ENCODE assay signal across 29 mouse cellular contexts in the genomic region with DNA sequence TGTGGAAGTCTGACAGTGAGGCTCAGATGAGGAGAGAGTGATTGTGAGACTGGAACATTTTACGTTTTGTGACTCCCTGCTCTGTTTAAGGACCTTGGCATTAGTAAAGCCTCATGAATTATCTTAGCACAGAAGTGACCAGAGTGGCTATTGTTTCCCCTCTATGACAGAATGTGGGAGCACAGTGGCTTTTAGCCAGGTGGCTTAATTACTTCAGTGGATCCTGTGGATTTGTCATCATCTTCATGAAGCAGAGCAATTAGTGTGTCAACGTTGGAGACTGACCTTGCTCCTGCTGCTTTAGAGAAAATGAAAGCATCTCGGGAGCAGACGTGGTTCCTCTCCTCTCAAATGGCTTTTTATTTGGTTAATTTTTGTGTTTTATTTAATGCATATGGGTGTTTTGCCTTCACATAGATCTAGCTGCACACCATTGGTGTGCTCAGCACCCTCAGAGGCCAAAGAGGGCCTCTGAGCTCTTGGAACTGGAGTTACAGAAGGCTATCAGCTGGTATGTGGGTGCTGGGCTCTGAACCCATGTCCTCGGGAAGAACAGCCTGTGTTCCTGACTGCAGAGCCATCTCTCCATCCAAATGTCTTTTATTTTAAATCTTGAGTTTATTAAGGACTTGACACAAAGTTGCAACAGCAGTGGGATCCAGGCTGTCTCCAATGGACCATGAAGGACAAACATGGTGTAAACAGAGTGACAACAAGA. TPM values are rescaled to one million over a fixed set of nuclear protein-coding genes. Genes with fewer than 3 reads are reported as not detected.
DNase-seq lines count a peak whose midpoint lies in the region; ATAC-seq lines count a peak whose summit lies in the region.
"Had no signal": no experiment of that assay in that cellular context is flagged by ENCODE, and none has a peak within 500 bp of the region (broad histone marks: within the 10 kb centered on the region; RNA-seq: fewer than 3 reads in every experiment).

No protein-coding gene starts in this region.

- 50% methylated on average over 5 of the region's 5 CpGs for WGBS in hindbrain, embryonic 16.5 days
- whole genome bisulfite sequencing in hindbrain, embryonic 11.5 days: 80% methylated on average over 5 of the region's 5 CpGs

- no peaks in the 10 kb centered on the region for H3K27me3 ChIP-seq in hindbrain, embryonic 16.5 days (replicated peaks; ENCODE audit: control insufficient read depth, insufficient read depth, low read length)
- no peaks in the 10 kb centered on the region for H3K27me3 ChIP-seq in hindbrain, embryonic 11.5 days (ENCODE audit: control insufficient read depth, insufficient read depth, low read length)
- H3K27me3 ChIP-seq: embryonic facial prominence, embryonic 15.5 days; forebrain, embryonic 12.5 days; heart, embryonic 12.5 days; limb, embryonic 13.5 days; liver, embryonic 12.5 days; midbrain, embryonic 13.5 days; neural tube, embryonic 15.5 days; stomach, embryonic 15.5 days had no signal

- no peaks in the 10 kb centered on the region for H3K4me1 ChIP-seq in hindbrain, embryonic 16.5 days (ENCODE audit: control insufficient read depth, insufficient read depth, low read depth, low read length)
- H3K4me1 ChIP-seq in hindbrain, embryonic 11.5 days (replicated peaks; ENCODE audit: control insufficient read depth, insufficient read depth, low read length): no peaks in the 10 kb centered on the region
- H3K4me1 ChIP-seq: embryonic facial prominence, embryonic 10.5 days; embryonic facial prominence, embryonic 15.5 days; forebrain, embryonic 12.5 days; limb, embryonic 13.5 days; liver, embryonic 12.5 days; midbrain, embryonic 13.5 days; stomach, embryonic 15.5 days had no signal

- no peak overlapping the region for H3K27ac ChIP-seq in hindbrain, embryonic 16.5 days (ENCODE audit: low read depth, low read length)
- no peak overlapping the region for H3K27ac ChIP-seq in hindbrain, embryonic 11.5 days (ENCODE audit: low read depth, low read length)
- H3K27ac ChIP-seq: embryonic facial prominence, embryonic 10.5 days; embryonic facial prominence, embryonic 15.5 days; forebrain, embryonic 12.5 days; limb, embryonic 13.5 days; liver, embryonic 12.5 days; midbrain, embryonic 13.5 days; neural tube, embryonic 15.5 days; stomach, embryonic 15.5 days had no signal

- no peak overlapping the region for H3K4me2 ChIP-seq in hindbrain, embryonic 16.5 days (ENCODE audit: low read length)
- H3K4me2 ChIP-seq in hindbrain, embryonic 11.5 days (replicated peaks; ENCODE audit: low read depth, low read length): no peak overlapping the region
- H3K4me2 ChIP-seq: embryonic facial prominence, embryonic 15.5 days; forebrain, embryonic 12.5 days; heart, embryonic 12.5 days; limb, embryonic 13.5 days; liver, embryonic 12.5 days; midbrain, embryonic 13.5 days; neural tube, embryonic 15.5 days; stomach, embryonic 15.5 days had no signal

- H3K9me3 ChIP-seq in hindbrain, embryonic 16.5 days (ENCODE audit: control insufficient read depth, low read length): no peaks in the 10 kb centered on the region
- H3K9me3 ChIP-seq in hindbrain, embryonic 11.5 days (ENCODE audit: control insufficient read depth, low read length): no peaks in the 10 kb centered on the region
- H3K9me3 ChIP-seq: embryonic facial prominence, embryonic 10.5 days; embryonic facial prominence, embryonic 15.5 days; forebrain, embryonic 12.5 days; heart, embryonic 12.5 days; limb, embryonic 13.5 days; liver, embryonic 12.5 days; midbrain, embryonic 13.5 days; neural tube, embryonic 15.5 days; stomach, embryonic 15.5 days had no signal

- H3K4me3 ChIP-seq in hindbrain, embryonic 16.5 days (ENCODE audit: low read length): no peak overlapping the region
- no peak overlapping the region for H3K4me3 ChIP-seq in hindbrain, embryonic 11.5 days (ENCODE audit: low read depth, low read length)
- H3K4me3 ChIP-seq: embryonic facial prominence, embryonic 10.5 days; embryonic facial prominence, embryonic 15.5 days; forebrain, embryonic 12.5 days; heart, embryonic 12.5 days; limb, embryonic 13.5 days; liver, embryonic 12.5 days; midbrain, embryonic 13.5 days; neural tube, embryonic 15.5 days; stomach, embryonic 15.5 days had no signal

- no peak overlapping the region for H3K9ac ChIP-seq in hindbrain, embryonic 16.5 days (ENCODE audit: low read depth, low read length)
- H3K9ac ChIP-seq in hindbrain, embryonic 11.5 days (ENCODE audit: low read depth, low read length): no peak overlapping the region
- H3K9ac ChIP-seq: embryonic facial prominence, embryonic 15.5 days; forebrain, embryonic 12.5 days; heart, embryonic 12.5 days; limb, embryonic 13.5 days; liver, embryonic 12.5 days; midbrain, embryonic 13.5 days; neural tube, embryonic 15.5 days; stomach, embryonic 15.5 days had no signal

- DNase-seq in hindbrain, embryonic 11.5 days (ENCODE audit: low spot score): no peak
- peak; percentile 88 for DNase-seq in brain, adult 2 months (ENCODE audit: low read depth, low spot score)
- peak; percentile 46 to 59 for DNase-seq in cerebellum, adult 18-20 months
- peak; percentile 29 to 43 for DNase-seq in cerebellum, postnatal 14 days
- no peak for DNase-seq in embryo, embryonic 9.5 days (ENCODE audit: extremely low spot score)
- no peak for DNase-seq in gastrocnemius, postnatal 36 days
- DNase-seq: adrenal gland, postnatal 25 days; gastrocnemius, postnatal 14 days; heart, adult 18-20 months; heart, postnatal 4 days; kidney, adult 9 months; kidney, postnatal 10 days; lung, adult 18-20 months; lung, postnatal 4 days; retina, postnatal 1 day; right cerebral cortex, postnatal 14 days had no signal

- peak; percentile 31 for ATAC-seq in hindbrain, embryonic 16.5 days
- no peak for ATAC-seq in hindbrain, embryonic 11.5 days (ENCODE audit: low FRiP score)
- ATAC-seq: CD4-positive, CD25-positive, alpha-beta regulatory T cell, adult 4 months; intestine, postnatal 0 days; liver, embryonic 12.5 days; lung, postnatal 0 days had no signal

- intact Hi-C loops in gastrocnemius, postnatal 36 days (cut with DNase I): no loop called here

- H3K36me3 ChIP-seq in hindbrain, embryonic 16.5 days (ENCODE audit: control insufficient read depth, insufficient read depth, low read length): peaks cover 3% of the 10 kb centered on the region; the same call in 1 of the 2 replicates
- no peaks in the 10 kb centered on the region for H3K36me3 ChIP-seq in hindbrain, embryonic 11.5 days (ENCODE audit: control insufficient read depth, insufficient read depth, low read length)
- H3K36me3 ChIP-seq: stomach, embryonic 15.5 days had no signal

RNA-seq across cellular contexts. Expression of gene Oxct1, which starts 41.2 kb away (rescaled TPM):
- 412 and 495 TPM in 2 replicates for polyA plus RNA-seq in hindbrain, embryonic 16.5 days (2015; fragmentation: Nextera tagmentation; extraction: Ambion mirVana)
- 183 and 196 TPM in 2 replicates for polyA plus RNA-seq in hindbrain, embryonic 11.5 days (2014; fragmentation: Nextera tagmentation; extraction: Ambion mirVana)
- total RNA-seq in gastrocnemius, postnatal 36 days (2021): 100 to 1,000 TPM; 333 to 385 TPM

Comparison
In these comparisons a context has a peak if more than half of its experiments do, and no peak if none do; other contexts are left out.
1. DNase-seq: peak in brain, adult 2 months (single experiment), cerebellum, adult 18-20 months (2 of 2) and cerebellum, postnatal 14 days (2 of 2); none in hindbrain, embryonic 11.5 days (single experiment), embryo, embryonic 9.5 days (single experiment) and gastrocnemius, postnatal 36 days (0 of 2).